Mouse (Mus musculus) G1E (cell line): ENCODE results near the gene Ddx58.

Source experiments
- CTCF ChIP-seq: IDR thresholded peaks from 2 replicates; pipeline ENCODE4 v1.5.1; 2012; ENCODE audit warnings: low read depth, low read length, inconsistent platforms, mixed read lengths
- GATA1 ChIP-seq: IDR thresholded peaks from 2 replicates; pipeline ENCODE4 v1.6.1; 2012; ENCODE audit warnings: borderline replicate concordance, low read length, inconsistent platforms, mixed read lengths
- GATA2 ChIP-seq: IDR thresholded peaks from 2 replicates; pipeline ENCODE4 v1.6.1; 2012; ENCODE audit warnings: low read depth, low read length, inconsistent platforms, borderline replicate concordance
- POLR2AphosphoS5 ChIP-seq: IDR thresholded peaks from 2 replicates; pipeline ENCODE4 v1.6.1; 2012; ENCODE audit warnings: low read depth, low read length, inconsistent platforms; ENCODE audit not compliant: insufficient replicate concordance
- TAL1 ChIP-seq: conservative IDR thresholded peaks from 2 replicates; pipeline ENCODE4 v1.6.1; 2012; ENCODE audit warnings: low read depth, low read length, inconsistent platforms, mixed read lengths

- TF ChIP-seq CTCF = no peak
- no peak for TF ChIP-seq GATA2
- TF ChIP-seq GATA1 = no peak
- TF ChIP-seq TAL1 = no peak
- no peak for TF ChIP-seq POLR2AphosphoS5
Observed at GRCm38 (mm10) chr4:40204374-40204773, 35.3 kb downstream of the Ddx58 start.
